Mouse (Mus musculus) spleen, adult 2 months (tissue): ENCODE results near the gene Abcb11.

Experiments
- CTCF ChIP-seq: fragments of 200-500 bp; IDR thresholded peaks from 2 replicates; pipeline ENCODE4 v1.5.1; 2011; ENCODE audit warnings: mild to moderate bottlenecking, inconsistent platforms; ENCODE audit not compliant: insufficient read depth, insufficient read length, insufficient replicate concordance; ENCODE audit errors: extremely low read depth
- POLR2A ChIP-seq: fragments of 200-500 bp; IDR thresholded peaks from 2 replicates; pipeline ENCODE4 v1.6.1; 2011; ENCODE audit warnings: low read depth, low read length, inconsistent platforms

- no peak for TF ChIP-seq POLR2A
- no peak for TF ChIP-seq CTCF
These were observed 107.3 kb downstream of the Abcb11 start for GRCm38 (mm10) chr2:69234976-69235678.
